Mouse (Mus musculus) stomach, postnatal 0 days (tissue): Measurements from ENCODE around the gene Tmprss3. TPM values are rescaled to one million over a fixed set of nuclear protein-coding genes. Genes with fewer than 3 reads are reported as not detected.
A peak's percentile ranks its signal among the peaks of the same experiment; 100 is the strongest.

Experiments used
- ATAC-seq: fragments of 200-750 bp; cut with Nextera tagmentation; 2 replicates; pipeline ENCODE4 v1.8.0; 2017; ENCODE audit not compliant: low FRiP score, low TSS enrichment
- DNase-seq: peaks from one replicate; pipeline ENCODE4 v3.0.0-alpha.2; 2016; ENCODE audit warnings: low spot score
- H3K27ac ChIP-seq: fragments of 300-500 bp; sonication (generic); replicated peaks from 2 replicates; pipeline ENCODE4 v1.5.1; 2014; ENCODE audit warnings: mild to moderate bottlenecking, control low read depth
- H3K27me3 ChIP-seq: fragments of 300-500 bp; sonication (generic); 2 replicates; pipeline ENCODE4 v1.6.1; 2014; ENCODE audit warnings: low read length; ENCODE audit not compliant: control insufficient read depth, insufficient read depth
- H3K36me3 ChIP-seq: fragments of 300-500 bp; sonication (generic); 2 replicates; pipeline ENCODE4 v1.6.1; 2014; ENCODE audit warnings: low read length, mixed read lengths; ENCODE audit not compliant: control insufficient read depth, insufficient read depth
- H3K4me1 ChIP-seq: fragments of 300-500 bp; sonication (generic); replicated peaks from 2 replicates; pipeline ENCODE4 v1.6.1; 2014; ENCODE audit warnings: antibody characterized with exemption; ENCODE audit not compliant: control insufficient read depth, insufficient read depth
- H3K4me2 ChIP-seq: fragments of 300-500 bp; sonication (generic); replicated peaks from 2 replicates; pipeline ENCODE4 v1.6.1; 2014; ENCODE audit warnings: low read depth, mild to moderate bottlenecking, control low read depth, moderate library complexity
- H3K4me3 ChIP-seq: fragments of 300-500 bp; sonication (generic); 2 replicates; pipeline ENCODE4 v1.5.1; 2014; ENCODE audit warnings: low read depth, low read length, control low read depth
- H3K9ac ChIP-seq: fragments of 300-500 bp; sonication (generic); 2 replicates; pipeline ENCODE4 v1.6.1; 2014; ENCODE audit warnings: mild to moderate bottlenecking, low read length, control low read depth, mixed read lengths
- H3K9me3 ChIP-seq: fragments of 300-500 bp; sonication (generic); 2 replicates; pipeline ENCODE4 v1.6.1; 2016; ENCODE audit warnings: low read length; ENCODE audit not compliant: control insufficient read depth
- CTCF ChIP-seq: IDR thresholded peaks from 2 replicates; pipeline ENCODE4 v1.5.1; 2016; ENCODE audit warnings: antibody characterized with exemption, low read depth, mild to moderate bottlenecking, moderate library complexity
- EP300 ChIP-seq: optimal IDR thresholded peaks from 2 replicates; pipeline ENCODE3; 2016; ENCODE audit warnings: antibody characterized with exemption
- WGBS: fragments of 180-500 bp; shearing (Covaris S2); extraction: QIAGEN DNeasy Blood & Tissue Kit; methylation state at CpG from one replicate; pipeline ENCODE4 v1.1.7; 2014; 5-methylcytosine and 5-hydroxymethylcytosine counted together
- polyA plus RNA-seq: library from polyadenylated mRNA; unstranded; fragments of >200 nt; fragmentation: Nextera tagmentation; extraction: Ambion mirVana; gene quantifications from 2 replicates; pipeline ENCODE4 v1.2.1, GENCODE M21; 2015

Tmprss3 gene
- polyA plus RNA-seq, 1 experiment from 2014 or later: 0.39 TPM

DNA sequence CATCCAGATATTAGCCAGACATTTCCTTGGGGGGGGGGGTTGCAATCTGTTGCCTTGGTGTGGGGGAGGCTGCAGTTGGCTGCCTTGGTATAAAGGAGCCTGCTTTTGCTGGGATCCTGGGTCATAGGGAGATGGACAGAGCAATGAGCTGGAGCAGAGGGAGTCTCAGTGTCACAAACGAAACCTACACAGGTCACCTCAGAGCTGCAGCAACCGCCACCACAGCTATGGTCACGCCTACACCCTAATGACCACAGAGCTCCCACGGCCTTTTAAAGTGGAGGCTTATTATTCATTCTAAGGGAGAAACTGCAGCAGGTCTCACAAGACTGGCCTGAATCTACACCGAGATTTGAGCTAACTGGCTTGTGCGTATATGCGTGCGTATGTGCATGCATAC, 7.0 kb downstream of the Tmprss3 start:
- Histone ChIP-seq H3K4me2 (no peak overlapping the region), H3K27me3 (no peaks in the 10 kb centered on the region), H3K36me3 (no peaks in the 10 kb centered on the region), H3K4me3 (no peak overlapping the region), H3K9ac (no peak overlapping the region), H3K27ac (no peak overlapping the region), H3K9me3 (no peaks in the 10 kb centered on the region), H3K4me1 (no peaks in the 10 kb centered on the region)
- TF ChIP-seq EP300: no peak
- no peak for TF ChIP-seq CTCF
- ATAC-seq: no peak
- 67% methylated on average over 8 of the region's 8 CpGs for WGBS
- DNase-seq: no peak

DNA sequence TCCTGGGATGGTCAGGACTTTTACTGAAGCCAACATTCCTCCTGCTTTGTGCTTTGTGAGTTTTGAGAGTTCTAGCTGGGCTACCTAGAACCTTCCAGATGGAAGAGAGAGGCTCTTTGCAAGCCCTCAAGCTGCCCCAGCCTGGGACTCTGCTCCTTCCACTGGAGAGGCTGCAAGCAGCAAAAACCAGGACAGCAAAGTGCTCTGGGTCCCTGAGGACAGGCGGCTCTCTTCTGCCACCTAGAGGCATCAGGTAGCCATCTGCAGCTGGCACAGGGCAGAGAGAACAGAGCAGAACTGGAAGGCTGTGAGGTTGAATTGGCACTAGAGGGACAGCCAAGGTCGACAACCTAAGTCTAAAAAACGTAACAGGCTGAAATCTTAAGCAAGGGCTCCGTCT, 11.4 kb downstream of the Tmprss3 start:
- H3K9me3 ChIP-seq: no peaks in the 10 kb centered on the region
- H3K9ac ChIP-seq: no peak overlapping the region
- no peaks in the 10 kb centered on the region for H3K27me3 ChIP-seq
- no peak overlapping the region for H3K4me3 ChIP-seq
- H3K27ac ChIP-seq: no peak overlapping the region
- ATAC-seq: no peak
- H3K36me3 ChIP-seq: no peaks in the 10 kb centered on the region
- no peaks in the 10 kb centered on the region for H3K4me1 ChIP-seq
- peak; percentile 84 for DNase-seq
- no peak overlapping the region for H3K4me2 ChIP-seq
- 23% methylated on average over 4 of the region's 4 CpGs for WGBS
- no peak for TF ChIP-seq EP300
- peak; percentile 96 for TF ChIP-seq CTCF

DNA sequence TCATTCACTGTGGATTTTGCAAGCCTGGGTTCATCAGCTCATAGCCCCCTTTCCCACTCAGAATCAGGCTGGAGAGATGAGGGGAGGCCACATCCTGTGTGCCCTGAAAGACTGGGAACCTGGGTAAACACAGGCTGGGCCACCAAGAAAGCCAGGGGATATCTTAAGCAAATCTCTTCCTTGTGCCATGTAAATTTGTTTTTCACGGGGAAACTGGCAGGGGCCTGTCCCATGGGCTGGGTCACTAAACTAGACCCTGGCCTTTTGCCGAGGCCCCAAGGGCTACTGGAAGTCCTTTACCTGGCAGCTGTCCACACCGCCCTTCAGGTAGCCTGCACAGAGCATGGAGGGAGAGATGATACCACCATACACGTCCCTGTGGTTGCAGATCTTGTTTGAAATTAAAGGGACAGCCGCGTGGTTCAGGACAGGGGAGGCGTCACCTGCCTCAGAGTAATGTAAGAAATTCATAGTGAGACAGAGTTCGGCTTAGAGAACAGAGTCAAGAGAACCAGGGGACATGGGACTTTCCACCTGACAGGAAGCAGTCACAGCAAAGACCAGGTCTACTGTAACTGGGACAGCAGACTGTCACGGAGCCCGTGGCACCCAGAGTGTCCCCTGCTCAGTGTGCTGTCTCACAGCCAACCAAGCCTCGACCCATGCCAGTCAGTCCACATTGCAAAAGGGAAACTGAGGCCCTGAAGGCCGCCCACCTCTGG, 14.3 kb downstream of the Tmprss3 start:
- no peaks in the 10 kb centered on the region for H3K36me3 ChIP-seq
- DNase-seq (peak; percentile 82), ATAC-seq (peak; percentile 50)
- no peaks in the 10 kb centered on the region for H3K4me1 ChIP-seq
- 68% methylated on average over 12 of the region's 12 CpGs for WGBS
- H3K4me2 ChIP-seq: peak overlapping the region; percentile 21; the same call in 1 of the 2 replicates
- H3K9me3 ChIP-seq: no peaks in the 10 kb centered on the region
- no peak overlapping the region for H3K4me3 ChIP-seq
- H3K9ac ChIP-seq: peak overlapping the region; percentile 8; the same call in 1 of the 2 replicates
- H3K27me3 ChIP-seq: no peaks in the 10 kb centered on the region
- H3K27ac ChIP-seq: peak overlapping the region; percentile 93
- TF ChIP-seq EP300: no peak
- TF ChIP-seq CTCF: no peak

DNA sequence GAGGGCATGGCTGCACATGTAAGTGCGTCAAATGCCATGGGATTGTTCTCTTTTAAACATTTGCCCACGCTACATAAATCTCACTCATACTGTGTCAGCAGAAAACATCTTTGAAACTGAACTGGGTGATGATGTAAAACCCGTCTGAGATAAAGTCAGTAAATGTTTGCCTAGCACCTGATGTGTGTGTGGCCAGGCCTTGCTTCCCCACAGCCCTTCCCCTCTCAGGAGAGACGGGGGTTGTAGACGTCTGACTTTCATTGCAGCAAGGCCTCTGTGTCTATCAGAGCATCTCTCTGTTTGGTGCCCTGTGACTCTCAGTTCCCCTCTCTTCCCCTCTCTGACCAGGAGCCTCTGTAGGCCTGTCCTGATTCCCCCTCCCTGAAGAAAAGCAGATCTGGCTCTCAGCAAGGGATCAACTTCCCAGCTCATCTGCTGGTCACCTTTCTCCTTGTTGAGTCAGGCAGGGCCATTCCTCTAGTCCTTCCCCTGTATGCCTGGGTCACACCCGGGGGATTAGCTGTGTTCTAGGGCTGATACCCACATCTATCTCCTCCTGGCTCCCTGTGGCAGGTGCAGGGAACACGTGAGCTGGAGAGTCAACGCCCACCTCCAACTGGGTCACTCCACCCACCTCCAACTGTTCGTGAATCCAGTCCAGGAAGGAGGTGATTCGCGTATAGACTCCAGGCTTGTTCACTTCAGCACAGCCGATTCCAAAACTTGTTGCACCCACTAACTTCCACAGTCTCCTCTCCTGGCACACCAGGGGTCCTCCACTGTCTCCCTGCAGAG, 15.4 kb downstream of the Tmprss3 start:
- Histone ChIP-seq H3K27me3 (no peaks in the 10 kb centered on the region), H3K4me1 (no peaks in the 10 kb centered on the region), H3K9me3 (no peaks in the 10 kb centered on the region), H3K4me2 (peak overlapping the region; percentile 21; the same call in 1 of the 2 replicates), H3K4me3 (no peak overlapping the region), H3K9ac (no peak overlapping the region), H3K36me3 (no peaks in the 10 kb centered on the region), H3K27ac (peak overlapping the region; percentile 93)
- peak; percentile 91 for DNase-seq
- ATAC-seq: peak; percentile 88
- WGBS: 35% methylated on average over 12 of the region's 12 CpGs
- no peak for TF ChIP-seq CTCF
- no peak for TF ChIP-seq EP300

DNA sequence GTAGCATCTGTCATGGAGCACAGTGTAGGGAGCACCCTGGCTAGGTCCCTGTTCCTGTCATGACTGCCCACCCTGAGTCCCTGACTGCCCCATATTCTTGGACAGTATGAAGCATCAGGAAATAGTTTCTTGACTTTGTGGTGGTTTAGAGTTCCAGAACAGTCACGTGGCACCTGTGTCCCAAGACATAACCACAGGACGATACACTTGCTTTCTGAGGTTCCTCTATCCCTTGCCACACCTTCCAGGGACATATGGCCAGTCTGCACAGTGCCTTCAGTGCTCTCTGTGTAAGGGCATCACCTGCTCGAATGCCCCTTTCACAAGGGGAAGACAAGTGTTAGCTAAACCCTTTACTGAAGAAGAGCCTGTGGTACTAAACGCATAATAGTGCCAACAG, 17.3 kb downstream of the Tmprss3 start:
- no peak for TF ChIP-seq EP300
- no peak for TF ChIP-seq CTCF
- ATAC-seq: no peak
- H3K27me3 ChIP-seq: no peaks in the 10 kb centered on the region
- 70% methylated on average over 4 of the region's 4 CpGs for WGBS
- no peak overlapping the region for H3K27ac ChIP-seq
- DNase-seq: no peak
- no peaks in the 10 kb centered on the region for H3K9me3 ChIP-seq
- no peak overlapping the region for H3K4me3 ChIP-seq
- no peak overlapping the region for H3K9ac ChIP-seq
- no peaks in the 10 kb centered on the region for H3K4me1 ChIP-seq
- no peak overlapping the region for H3K4me2 ChIP-seq
- no peaks in the 10 kb centered on the region for H3K36me3 ChIP-seq

DNA sequence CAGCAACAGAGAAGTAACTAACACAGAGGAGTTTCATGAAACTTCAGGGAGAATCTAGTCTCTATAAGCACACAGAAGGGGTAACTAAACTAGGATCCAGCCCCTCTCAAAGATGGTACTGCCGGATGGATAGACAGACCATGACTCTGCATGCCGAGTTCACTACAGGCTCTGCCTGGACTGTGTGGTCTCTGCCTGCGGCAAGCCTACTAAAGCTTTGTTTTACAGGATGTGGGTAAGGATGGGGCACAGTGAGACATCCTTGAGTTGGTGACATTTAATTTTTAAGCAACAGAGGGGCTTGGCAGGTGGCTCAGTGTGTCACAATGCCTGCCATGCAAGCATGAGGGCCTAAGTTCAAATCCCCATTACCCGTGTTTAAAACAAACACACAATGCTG, 22.5 kb downstream of the Tmprss3 start:
- Histone ChIP-seq H3K9ac (no peak overlapping the region), H3K36me3 (no peaks in the 10 kb centered on the region), H3K4me1 (no peaks in the 10 kb centered on the region), H3K4me3 (no peak overlapping the region), H3K4me2 (no peak overlapping the region), H3K27me3 (no peaks in the 10 kb centered on the region), H3K27ac (no peak overlapping the region), H3K9me3 (no peaks in the 10 kb centered on the region)
- WGBS: 89% methylated on average over 4 of the region's 4 CpGs
- TF ChIP-seq EP300 (no peak), CTCF (no peak)
- ATAC-seq (no peak), DNase-seq (no peak)
